Mouse (Mus musculus): ENCODE results near the gene Kansl1.

DNA sequence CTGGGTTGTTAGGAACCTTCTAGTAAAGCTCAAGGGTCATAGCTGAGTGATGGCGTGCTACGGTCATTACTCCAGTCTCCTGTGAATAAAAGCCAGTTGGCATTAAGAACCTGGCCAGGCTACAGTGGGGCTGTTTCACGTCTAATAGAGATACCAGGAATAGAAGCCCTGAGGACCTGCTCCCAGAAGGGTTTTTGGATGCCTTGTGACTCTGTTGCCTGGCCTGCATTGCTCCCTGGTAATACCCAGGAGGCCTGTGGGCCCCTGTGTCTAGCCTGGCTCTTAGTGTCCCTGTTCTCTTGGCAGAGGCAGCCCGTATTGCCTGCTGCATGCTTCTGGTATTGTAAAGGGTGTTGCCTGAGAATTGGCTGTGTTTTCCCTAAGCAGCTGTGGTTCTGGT, 161.5 kb downstream of the Kansl1 start:
- TF ChIP-seq CTCF (IDR thresholded peaks at IDR 0.05; ENCODE audit: low read depth) (no peak), EP300 (optimal IDR thresholded peaks at IDR 0.05) (no peak)
